Mouse (Mus musculus): ENCODE measurements around the gene Cox15.

- no peak for TF ChIP-seq EP300 (IDR thresholded peaks at IDR 0.05; ENCODE audit: low read depth)
- no peak for TF ChIP-seq CTCF (IDR thresholded peaks at IDR 0.05; ENCODE audit: low read depth)
Observed at GRCm38 (mm10) chr19:43704787-43705497, 47.9 kb downstream of the Cox15 start.
